In the genomic region with DNA sequence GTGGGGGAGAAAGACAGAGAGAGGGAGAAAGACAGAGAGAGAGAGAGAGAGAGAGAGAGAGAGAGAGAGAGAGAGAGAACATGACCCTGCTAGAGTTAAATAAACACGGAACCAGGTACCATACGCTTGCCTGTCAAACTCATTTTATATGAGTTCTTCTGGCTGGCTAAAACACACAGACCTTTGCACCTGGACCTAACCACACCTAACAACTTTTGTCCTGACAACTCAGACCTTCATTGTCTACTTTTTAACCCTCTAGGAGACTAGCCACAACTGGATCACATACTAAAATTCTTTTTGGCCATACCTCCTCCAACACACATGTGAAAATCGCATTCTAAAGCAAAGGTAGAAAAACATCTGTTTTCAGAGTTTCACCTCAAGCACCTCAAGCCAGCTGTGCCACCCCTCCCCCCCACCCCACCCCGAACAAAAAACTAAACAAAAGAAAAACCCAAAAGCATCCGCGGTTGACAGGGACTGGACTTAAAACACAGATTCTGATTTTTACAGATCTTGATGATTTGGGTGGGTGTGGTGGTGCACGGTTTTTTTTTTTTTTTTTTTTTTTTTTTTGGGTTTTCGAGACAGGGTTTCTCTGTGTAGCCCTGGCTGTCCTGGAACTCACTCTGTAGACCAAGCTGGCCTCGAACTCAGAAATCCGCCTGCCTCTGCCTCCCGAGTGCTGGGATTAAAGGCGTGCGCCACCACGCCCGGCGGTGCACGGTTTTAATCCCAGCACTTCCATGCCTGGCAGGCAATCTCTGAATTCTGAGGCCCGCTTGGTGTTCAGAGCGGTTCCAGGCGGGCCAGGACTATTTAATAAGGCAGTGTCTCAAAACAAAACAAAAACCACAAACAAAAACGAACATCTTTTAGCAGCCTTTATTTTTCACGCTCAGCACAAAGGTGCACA, we compare ENCODE assay signal across 8 mouse cellular contexts. TPM values are rescaled to one million over a fixed set of nuclear protein-coding genes. Genes with fewer than 3 reads are reported as not detected.
DNase-seq lines count a peak whose midpoint lies in the region; ATAC-seq and TF ChIP-seq lines count a peak whose summit lies in the region.

No protein-coding gene starts in this region.

- H3K27ac ChIP-seq in heart, embryonic 13.5 days (replicated peaks) = peak overlapping the region; percentile 99
- H3K27ac ChIP-seq in ES-Bruce4 (ENCODE audit: insufficient read depth, low read length) (peak overlapping the region; percentile 53; the same call in 1 of the 2 replicates), macrophage (peak overlapping the region; percentile 62)
- peak overlapping the region; percentile 98 for H3K27ac ChIP-seq in forebrain, postnatal 0 days (ENCODE audit: low read depth, low read length)

- peak overlapping the region; percentile 98 for H3K9ac ChIP-seq in heart, embryonic 13.5 days
- peak overlapping the region; percentile 92; the same call in 1 of the 2 replicates for H3K9ac ChIP-seq in ES-Bruce4 (ENCODE audit: low read depth, poor library complexity, severe bottlenecking)
- H3K9ac ChIP-seq in forebrain, postnatal 0 days = peak overlapping the region; percentile 99

- no peaks in the 10 kb centered on the region for H3K9me3 ChIP-seq in heart, embryonic 13.5 days
- no peaks in the 10 kb centered on the region for H3K9me3 ChIP-seq in ES-Bruce4 (replicated peaks; ENCODE audit: control insufficient read depth, insufficient read depth, low read length, poor library complexity, severe bottlenecking)
- H3K9me3 ChIP-seq in forebrain, postnatal 0 days (ENCODE audit: low read length) = no peaks in the 10 kb centered on the region

- no peak for TF ChIP-seq EP300 in ES-Bruce4 (IDR thresholded peaks at IDR 0.05; ENCODE audit: insufficient read depth, low read depth, low read length)

- DNase-seq in heart, adult 8-10 months (ENCODE audit: low spot score) = no peak
- no peak for DNase-seq in forebrain, postnatal 0 days
- DNase-seq in layer of hippocampus, postnatal 36 days = no peak
- no peak for DNase-seq in cerebellum, adult 11-12 months
- DNase-seq in right cerebral cortex, postnatal 4 days = no peak

- 24% methylated on average over 22 of the region's 22 CpGs for WGBS in heart, embryonic 13.5 days
- WGBS in forebrain, postnatal 0 days = 23% methylated on average over 20 of the region's 22 CpGs
- 33% methylated on average over 14 of the region's 22 CpGs for WGBS in macrophage (ENCODE audit: missing documents)

- H3K4me2 ChIP-seq in heart, embryonic 13.5 days = peak overlapping the region; percentile 91
- H3K4me2 ChIP-seq in forebrain, postnatal 0 days (ENCODE audit: low read depth) = peak overlapping the region; percentile 70

- peak overlapping the region; percentile 92 for H3K4me3 ChIP-seq in heart, embryonic 13.5 days
- peak overlapping the region; percentile 81 for H3K4me3 ChIP-seq in ES-Bruce4 (ENCODE audit: low read depth, low read length)
- H3K4me3 ChIP-seq in forebrain, postnatal 0 days (ENCODE audit: low read depth, low read length) = peak overlapping the region; percentile 89
- H3K4me3 ChIP-seq in macrophage (ENCODE audit: inconsistent target) = peak overlapping the region; percentile 59

- H3K79me2 ChIP-seq in macrophage (ENCODE audit: inconsistent target) = peaks cover 35% of the 10 kb centered on the region

- no peak for TF ChIP-seq POLR2A in ES-Bruce4 (IDR thresholded peaks at IDR 0.05; ENCODE audit: insufficient read depth, low read length)

- H3K4me1 ChIP-seq in heart, embryonic 13.5 days = peaks cover 19% of the 10 kb centered on the region
- no peaks in the 10 kb centered on the region for H3K4me1 ChIP-seq in ES-Bruce4 (ENCODE audit: control insufficient read depth, insufficient read depth, low read length)
- H3K4me1 ChIP-seq in forebrain, postnatal 0 days (ENCODE audit: insufficient read depth) = peaks cover 9% of the 10 kb centered on the region; the same call in 1 of the 2 replicates

- ATAC-seq in heart, embryonic 13.5 days (ENCODE audit: extremely low read depth, insufficient number of reproducible peaks, low FRiP score, low TSS enrichment) = no peak; the same call in 1 of the 2 replicates
- peak; percentile 35 for ATAC-seq in forebrain, postnatal 0 days

- peaks cover 12% of the 10 kb centered on the region for H3K36me3 ChIP-seq in heart, embryonic 13.5 days
- H3K36me3 ChIP-seq in ES-Bruce4 (ENCODE audit: control insufficient read depth, insufficient read depth, low read length, poor library complexity, severe bottlenecking) = no peaks in the 10 kb centered on the region
- H3K36me3 ChIP-seq in forebrain, postnatal 0 days (ENCODE audit: insufficient read depth) = no peaks in the 10 kb centered on the region
- peaks cover 6% of the 10 kb centered on the region; the same call in 1 of the 2 replicates for H3K36me3 ChIP-seq in macrophage (ENCODE audit: inconsistent target)

- no peak for TF ChIP-seq CTCF in ES-Bruce4 (IDR thresholded peaks at IDR 0.05; ENCODE audit: low read depth, low read length)
- TF ChIP-seq CTCF in forebrain, postnatal 0 days (IDR thresholded peaks at IDR 0.05; ENCODE audit: low read depth) = no peak

- no peaks in the 10 kb centered on the region for H3K27me3 ChIP-seq in heart, embryonic 13.5 days (replicated peaks)
- H3K27me3 ChIP-seq in ES-Bruce4 (ENCODE audit: control insufficient read depth, insufficient read depth, low read length, poor library complexity, severe bottlenecking) = 0 out of 2 replicates have a peak, but pooled peaks cover 2% of the 10 kb centered on the region
- H3K27me3 ChIP-seq in forebrain, postnatal 0 days (ENCODE audit: insufficient read depth, low read length) = no peaks in the 10 kb centered on the region

RNA-seq across cellular contexts. Expression of gene Rnf103, which starts 0.7 kb away (rescaled TPM):
- polyA plus RNA-seq in heart, embryonic 13.5 days (2015; fragmentation: Nextera tagmentation; extraction: Ambion mirVana) = 10.8 and 13.4 TPM in 2 replicates
- total RNA-seq in heart, adult 8-10 months (2022) = 10 to 100 TPM; 21.9 to 24.4 (median 22.7) TPM
- 9.5 and 9.7 TPM in 2 replicates for polyA plus RNA-seq in ES-Bruce4 (2011; ENCODE audit: insufficient read depth, insufficient read length, low read depth, missing spikeins)
- total RNA-seq in forebrain, postnatal 0 days (2014; rRNA removed) = 34.5 and 41.0 TPM in 2 replicates
- polyA plus RNA-seq in forebrain, postnatal 0 days (2015; fragmentation: Nextera tagmentation; extraction: Ambion mirVana) = 15.6 and 21.3 TPM in 2 replicates
- total RNA-seq in macrophage (2018; cell fraction: chromatin; rRNA removed) = 100 to 1,000 TPM in 1 of 26 experiments, 10 to 100 TPM in 25; 18.2 to 104 (median 40.7) TPM
- 10 to 100 TPM; 27.0 to 53.5 (median 36.1) TPM for total RNA-seq in macrophage (2018; cell fraction: cytosol; rRNA removed)
- 10 to 100 TPM; 28.0 to 81.1 (median 50.3) TPM for total RNA-seq in macrophage (2018; cell fraction: nucleus; rRNA removed)
- polyA plus RNA-seq in macrophage (2018) = 26.5 to 29.9 TPM (median 26.5 TPM) in 3 replicates
- 10 to 100 TPM; 44.5 to 47.7 TPM for total RNA-seq in layer of hippocampus, postnatal 36 days (2021)

RNA-seq across cellular contexts. Expression of gene Chmp3, which starts 50.6 kb away (rescaled TPM):
- 58.1 and 61.6 TPM in 2 replicates for polyA plus RNA-seq in heart, embryonic 13.5 days (2015; fragmentation: Nextera tagmentation; extraction: Ambion mirVana)
- total RNA-seq in heart, adult 8-10 months (2022) = 10 to 100 TPM; 48.0 to 79.1 (median 59.2) TPM
- 149 and 156 TPM in 2 replicates for polyA plus RNA-seq in ES-Bruce4 (2011; ENCODE audit: insufficient read depth, insufficient read length, low read depth, missing spikeins)
- 83.0 and 90.3 TPM in 2 replicates for total RNA-seq in forebrain, postnatal 0 days (2014; rRNA removed)
- 60.1 and 63.8 TPM in 2 replicates for polyA plus RNA-seq in forebrain, postnatal 0 days (2015; fragmentation: Nextera tagmentation; extraction: Ambion mirVana)
- 100 to 1,000 TPM in 8 of 26 experiments, 10 to 100 TPM in 18; 42.2 to 182 (median 84.2) TPM for total RNA-seq in macrophage (2018; cell fraction: chromatin; rRNA removed)
- 100 to 1,000 TPM in 12 of 26 experiments, 10 to 100 TPM in 14; 77.9 to 138 (median 99.6) TPM for total RNA-seq in macrophage (2018; cell fraction: cytosol; rRNA removed)
- total RNA-seq in macrophage (2018; cell fraction: nucleus; rRNA removed) = 100 to 1,000 TPM in 1 of 26 experiments, 10 to 100 TPM in 25; 37.1 to 105 (median 66.4) TPM
- 114 to 245 TPM (median 121 TPM) in 3 replicates for polyA plus RNA-seq in macrophage (2018)
- total RNA-seq in layer of hippocampus, postnatal 36 days (2021) = 10 to 100 TPM; 94.7 to 99.2 TPM

RNA-seq across cellular contexts. Expression of gene Rmnd5a, which starts 52.6 kb away (rescaled TPM):
- polyA plus RNA-seq in heart, embryonic 13.5 days (2015; fragmentation: Nextera tagmentation; extraction: Ambion mirVana) = 6.4 and 7.5 TPM in 2 replicates
- 10 to 100 TPM; 74.5 to 77.5 (median 77.2) TPM for total RNA-seq in heart, adult 8-10 months (2022)
- polyA plus RNA-seq in ES-Bruce4 (2011; ENCODE audit: insufficient read depth, insufficient read length, low read depth, missing spikeins) = 80.3 and 86.1 TPM in 2 replicates
- total RNA-seq in forebrain, postnatal 0 days (2014; rRNA removed) = 45.6 and 55.6 TPM in 2 replicates
- 5.3 and 6.4 TPM in 2 replicates for polyA plus RNA-seq in forebrain, postnatal 0 days (2015; fragmentation: Nextera tagmentation; extraction: Ambion mirVana)
- 10 to 100 TPM; 11.0 to 46.7 (median 34.3) TPM for total RNA-seq in macrophage (2018; cell fraction: chromatin; rRNA removed)
- total RNA-seq in macrophage (2018; cell fraction: cytosol; rRNA removed) = 10 to 100 TPM; 26.0 to 66.8 (median 38.5) TPM
- total RNA-seq in macrophage (2018; cell fraction: nucleus; rRNA removed) = 10 to 100 TPM; 17.2 to 80.8 (median 38.7) TPM
- 23.9 to 46.7 TPM (median 39.1 TPM) in 3 replicates for polyA plus RNA-seq in macrophage (2018)
- total RNA-seq in layer of hippocampus, postnatal 36 days (2021) = 100 to 1,000 TPM; 100 to 103 TPM
